Mouse (Mus musculus): ENCODE data around the gene Rpusd4. TPM values are rescaled to one million over a fixed set of nuclear protein-coding genes. Genes with fewer than 3 reads are reported as not detected.

Gene Rpusd4
- polyA plus RNA-seq, 1 experiment from 2014 or later: 33.7 TPM

- H3K27ac ChIP-seq (ENCODE audit: low read depth, low read length): no peak overlapping the region
- peaks cover 13% of the 10 kb centered on the region; the same call in 1 of the 2 replicates for H3K4me1 ChIP-seq (ENCODE audit: control insufficient read depth, insufficient read depth, low read length)
- peak; percentile 66 for ATAC-seq (ENCODE audit: low FRiP score, low TSS enrichment)
- H3K36me3 ChIP-seq (ENCODE audit: control insufficient read depth, insufficient read depth, low read length): peaks cover 3% of the 10 kb centered on the region
- no peaks in the 10 kb centered on the region for H3K9me3 ChIP-seq (ENCODE audit: control insufficient read depth, low read length)
- WGBS: 52% methylated on average over 5 of the region's 5 CpGs
- H3K9ac ChIP-seq (ENCODE audit: low read depth, low read length): no peak overlapping the region
- no peaks in the 10 kb centered on the region for H3K27me3 ChIP-seq (ENCODE audit: control insufficient read depth, insufficient read depth, low read length)
- H3K4me2 ChIP-seq (replicated peaks; ENCODE audit: low read depth, low read length): no peak overlapping the region
- no peak overlapping the region for H3K4me3 ChIP-seq (ENCODE audit: low read length)
Observed at GRCm38 (mm10) chr9:35282851-35283200, 15.2 kb downstream of the Rpusd4 start.

- H3K4me2 ChIP-seq (replicated peaks; ENCODE audit: low read depth, low read length): no peak overlapping the region
- no peaks in the 10 kb centered on the region for H3K27me3 ChIP-seq (ENCODE audit: control insufficient read depth, insufficient read depth, low read length)
- no peak overlapping the region for H3K27ac ChIP-seq (ENCODE audit: low read depth, low read length)
- peaks cover 13% of the 10 kb centered on the region; the same call in 1 of the 2 replicates for H3K4me1 ChIP-seq (ENCODE audit: control insufficient read depth, insufficient read depth, low read length)
- no peaks in the 10 kb centered on the region for H3K9me3 ChIP-seq (ENCODE audit: control insufficient read depth, low read length)
- no peak overlapping the region for H3K4me3 ChIP-seq (ENCODE audit: low read length)
- 56% methylated on average over 13 of the region's 13 CpGs for WGBS
- H3K9ac ChIP-seq (ENCODE audit: low read depth, low read length): no peak overlapping the region
- no peaks in the 10 kb centered on the region for H3K36me3 ChIP-seq (ENCODE audit: control insufficient read depth, insufficient read depth, low read length)
- ATAC-seq (ENCODE audit: low FRiP score, low TSS enrichment): peak; percentile 55; the same call in 1 of the 2 replicates
Observed at GRCm38 (mm10) chr9:35283415-35284069, 15.9 kb downstream of the Rpusd4 start.

- H3K9me3 ChIP-seq (ENCODE audit: control insufficient read depth, low read length): no peaks in the 10 kb centered on the region
- no peak overlapping the region for H3K4me2 ChIP-seq (replicated peaks; ENCODE audit: low read depth, low read length)
- no peak overlapping the region for H3K9ac ChIP-seq (ENCODE audit: low read depth, low read length)
- peaks cover 13% of the 10 kb centered on the region; the same call in 1 of the 2 replicates for H3K4me1 ChIP-seq (ENCODE audit: control insufficient read depth, insufficient read depth, low read length)
- ATAC-seq (ENCODE audit: low FRiP score, low TSS enrichment): no peak
- H3K4me3 ChIP-seq (ENCODE audit: low read length): no peak overlapping the region
- 84% methylated on average over 4 of the region's 4 CpGs for WGBS
- H3K27me3 ChIP-seq (ENCODE audit: control insufficient read depth, insufficient read depth, low read length): no peaks in the 10 kb centered on the region
- H3K36me3 ChIP-seq (ENCODE audit: control insufficient read depth, insufficient read depth, low read length): no peaks in the 10 kb centered on the region
- no peak overlapping the region for H3K27ac ChIP-seq (ENCODE audit: low read depth, low read length)
Observed at GRCm38 (mm10) chr9:35284351-35284750, 16.7 kb downstream of the Rpusd4 start.

- Histone ChIP-seq H3K4me3 (ENCODE audit: low read length) (no peak overlapping the region), H3K36me3 (ENCODE audit: control insufficient read depth, insufficient read depth, low read length) (no peaks in the 10 kb centered on the region), H3K27me3 (ENCODE audit: control insufficient read depth, insufficient read depth, low read length) (no peaks in the 10 kb centered on the region), H3K9me3 (ENCODE audit: control insufficient read depth, low read length) (no peaks in the 10 kb centered on the region), H3K9ac (ENCODE audit: low read depth, low read length) (no peak overlapping the region), H3K27ac (ENCODE audit: low read depth, low read length) (no peak overlapping the region), H3K4me1 (ENCODE audit: control insufficient read depth, insufficient read depth, low read length) (peaks cover 13% of the 10 kb centered on the region; the same call in 1 of the 2 replicates), H3K4me2 (replicated peaks; ENCODE audit: low read depth, low read length) (no peak overlapping the region)
- 94% methylated on average over 3 of the region's 3 CpGs for WGBS
- no peak for ATAC-seq (ENCODE audit: low FRiP score, low TSS enrichment)
Observed at GRCm38 (mm10) chr9:35286351-35286750, 18.7 kb downstream of the Rpusd4 start.

- ATAC-seq (ENCODE audit: low FRiP score, low TSS enrichment): peak; percentile 68
- Histone ChIP-seq H3K9ac (ENCODE audit: low read depth, low read length) (no peak overlapping the region), H3K4me1 (ENCODE audit: control insufficient read depth, insufficient read depth, low read length) (no peaks in the 10 kb centered on the region), H3K27me3 (ENCODE audit: control insufficient read depth, insufficient read depth, low read length) (no peaks in the 10 kb centered on the region), H3K27ac (ENCODE audit: low read depth, low read length) (no peak overlapping the region), H3K36me3 (ENCODE audit: control insufficient read depth, insufficient read depth, low read length) (no peaks in the 10 kb centered on the region), H3K4me2 (replicated peaks; ENCODE audit: low read depth, low read length) (no peak overlapping the region), H3K9me3 (ENCODE audit: control insufficient read depth, low read length) (no peaks in the 10 kb centered on the region), H3K4me3 (ENCODE audit: low read length) (no peak overlapping the region)
- 24% methylated on average over 7 of the region's 7 CpGs for WGBS
Observed at GRCm38 (mm10) chr9:35289992-35290391, 22.3 kb downstream of the Rpusd4 start.

- no peak for ATAC-seq (ENCODE audit: low FRiP score, low TSS enrichment)
- no peak overlapping the region for H3K9ac ChIP-seq (ENCODE audit: low read depth, low read length)
- no peaks in the 10 kb centered on the region for H3K4me1 ChIP-seq (ENCODE audit: control insufficient read depth, insufficient read depth, low read length)
- no peak overlapping the region for H3K4me2 ChIP-seq (replicated peaks; ENCODE audit: low read depth, low read length)
- no peaks in the 10 kb centered on the region for H3K27me3 ChIP-seq (ENCODE audit: control insufficient read depth, insufficient read depth, low read length)
- H3K9me3 ChIP-seq (ENCODE audit: control insufficient read depth, low read length): no peaks in the 10 kb centered on the region
- H3K4me3 ChIP-seq (ENCODE audit: low read length): no peak overlapping the region
- 92% methylated on average over 3 of the region's 3 CpGs for WGBS
- H3K36me3 ChIP-seq (ENCODE audit: control insufficient read depth, insufficient read depth, low read length): no peaks in the 10 kb centered on the region
- H3K27ac ChIP-seq (ENCODE audit: low read depth, low read length): no peak overlapping the region
Observed at GRCm38 (mm10) chr9:35290417-35290816, 22.8 kb downstream of the Rpusd4 start.

- H3K4me2 ChIP-seq (replicated peaks; ENCODE audit: low read depth, low read length): no peak overlapping the region
- H3K4me1 ChIP-seq (ENCODE audit: control insufficient read depth, insufficient read depth, low read length): no peaks in the 10 kb centered on the region
- no peak overlapping the region for H3K4me3 ChIP-seq (ENCODE audit: low read length)
- H3K27ac ChIP-seq (ENCODE audit: low read depth, low read length): no peak overlapping the region
- H3K36me3 ChIP-seq (ENCODE audit: control insufficient read depth, insufficient read depth, low read length): no peaks in the 10 kb centered on the region
- H3K9me3 ChIP-seq (ENCODE audit: control insufficient read depth, low read length): no peaks in the 10 kb centered on the region
- H3K9ac ChIP-seq (ENCODE audit: low read depth, low read length): no peak overlapping the region
- WGBS: 88% methylated on average over 4 of the region's 4 CpGs
- ATAC-seq (ENCODE audit: low FRiP score, low TSS enrichment): no peak
- no peaks in the 10 kb centered on the region for H3K27me3 ChIP-seq (ENCODE audit: control insufficient read depth, insufficient read depth, low read length)
Observed at GRCm38 (mm10) chr9:35290916-35291315, 23.3 kb downstream of the Rpusd4 start.

GRCm38 (mm10) chr9:35293465-35293864 is 25.8 kb downstream of the Rpusd4 start:
- no peak for ATAC-seq (ENCODE audit: low FRiP score, low TSS enrichment)
- 91% methylated on average over 5 of the region's 5 CpGs for WGBS
- H3K27me3 ChIP-seq (ENCODE audit: control insufficient read depth, insufficient read depth, low read length): no peaks in the 10 kb centered on the region
- no peak overlapping the region for H3K27ac ChIP-seq (ENCODE audit: low read depth, low read length)
- H3K36me3 ChIP-seq (ENCODE audit: control insufficient read depth, insufficient read depth, low read length): no peaks in the 10 kb centered on the region
- H3K4me2 ChIP-seq (replicated peaks; ENCODE audit: low read depth, low read length): no peak overlapping the region
- no peak overlapping the region for H3K4me3 ChIP-seq (ENCODE audit: low read length)
- no peaks in the 10 kb centered on the region for H3K9me3 ChIP-seq (ENCODE audit: control insufficient read depth, low read length)
- no peaks in the 10 kb centered on the region for H3K4me1 ChIP-seq (ENCODE audit: control insufficient read depth, insufficient read depth, low read length)
- H3K9ac ChIP-seq (ENCODE audit: low read depth, low read length): no peak overlapping the region

- Histone ChIP-seq H3K4me1 (ENCODE audit: control insufficient read depth, insufficient read depth, low read length) (no peaks in the 10 kb centered on the region), H3K36me3 (ENCODE audit: control insufficient read depth, insufficient read depth, low read length) (no peaks in the 10 kb centered on the region), H3K9ac (ENCODE audit: low read depth, low read length) (no peak overlapping the region), H3K27ac (ENCODE audit: low read depth, low read length) (no peak overlapping the region), H3K4me2 (replicated peaks; ENCODE audit: low read depth, low read length) (no peak overlapping the region), H3K9me3 (ENCODE audit: control insufficient read depth, low read length) (no peaks in the 10 kb centered on the region), H3K4me3 (ENCODE audit: low read length) (no peak overlapping the region), H3K27me3 (ENCODE audit: control insufficient read depth, insufficient read depth, low read length) (no peaks in the 10 kb centered on the region)
- ATAC-seq (ENCODE audit: low FRiP score, low TSS enrichment): no peak
Observed at GRCm38 (mm10) chr9:35297791-35298190, 30.1 kb downstream of the Rpusd4 start.

Data from kidney, embryonic 14.5 days (tissue).